Mouse (Mus musculus): ENCODE measurements around the gene Ppm1j. TPM values are rescaled to one million over a fixed set of nuclear protein-coding genes. Genes with fewer than 3 reads are reported as not detected.
"Not testable (repeated sequence)": the region's sequence is repeated elsewhere in the genome, so short reads cannot be mapped to it uniquely, and the experiment has no call there.

Ppm1j gene
- 0.30 and 0.77 TPM in 2 replicates for polyA plus RNA-seq (2015; fragmentation: Nextera tagmentation; extraction: Ambion mirVana)

DNA sequence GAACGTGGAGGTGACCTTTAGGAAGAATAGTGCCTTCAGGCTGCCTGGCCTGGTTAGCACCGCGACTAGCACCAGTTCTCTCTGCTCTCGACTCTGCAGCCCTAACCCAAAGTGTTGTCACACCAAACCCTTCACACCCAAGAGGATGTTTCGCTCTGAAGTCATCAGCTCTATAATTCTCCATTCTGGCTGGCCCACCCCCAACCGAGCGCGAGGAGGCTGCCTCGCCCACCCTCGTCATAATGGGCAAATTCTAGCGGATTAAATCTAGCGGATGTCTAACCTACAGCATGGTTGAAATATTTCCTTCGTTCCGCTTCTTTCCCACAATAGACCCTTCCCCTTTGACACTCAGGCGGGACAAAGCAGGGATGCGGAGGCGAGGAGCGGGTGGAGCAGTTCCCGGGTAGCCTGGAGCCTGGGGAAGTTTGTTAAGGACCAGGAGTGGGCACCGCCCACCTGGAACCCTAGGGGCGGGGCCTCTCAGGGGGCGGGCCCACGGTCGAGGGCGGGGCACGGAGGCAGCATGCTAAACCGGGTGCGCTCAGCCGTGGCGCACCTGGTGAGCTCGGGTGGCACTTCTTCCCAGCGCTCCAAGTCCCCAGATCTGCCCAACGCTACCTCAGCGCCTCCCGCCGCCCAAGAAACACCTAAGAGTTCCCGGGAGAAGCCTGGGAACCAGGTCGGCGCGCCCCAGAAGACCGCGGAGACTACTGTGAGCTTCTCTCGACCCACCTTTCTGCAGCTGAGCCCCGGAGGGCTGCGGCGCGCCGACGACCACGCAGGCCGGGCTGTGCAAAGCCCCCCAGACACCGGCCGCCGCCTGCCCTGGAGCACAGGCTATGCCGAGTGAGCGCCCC is at the start of gene Ppm1j:
Gene Ppm1j, plus strand, starts transcription at position 496 of the 860 bp plus-strand sequence.
- Histone ChIP-seq H3K4me1 (replicated peaks) (peaks cover 20% of the 10 kb centered on the region), H3K27ac (no peak within 1 kb of the TSS), H3K4me3 (replicated peaks) (peak within 1 kb of the TSS; percentile 46), H3K9me3 (no peaks in the 10 kb centered on the region), H3K36me3 (no peaks in the 10 kb centered on the region), H3K27me3 (peaks cover 100% of the 10 kb centered on the region), H3K9ac (replicated peaks) (peak within 1 kb of the TSS; percentile 61), H3K4me2 (replicated peaks) (peak within 1 kb of the TSS; percentile 77)
- peak; percentile 35 for ATAC-seq
- WGBS: 1% methylated on average over 56 of the region's 56 CpGs

DNA sequence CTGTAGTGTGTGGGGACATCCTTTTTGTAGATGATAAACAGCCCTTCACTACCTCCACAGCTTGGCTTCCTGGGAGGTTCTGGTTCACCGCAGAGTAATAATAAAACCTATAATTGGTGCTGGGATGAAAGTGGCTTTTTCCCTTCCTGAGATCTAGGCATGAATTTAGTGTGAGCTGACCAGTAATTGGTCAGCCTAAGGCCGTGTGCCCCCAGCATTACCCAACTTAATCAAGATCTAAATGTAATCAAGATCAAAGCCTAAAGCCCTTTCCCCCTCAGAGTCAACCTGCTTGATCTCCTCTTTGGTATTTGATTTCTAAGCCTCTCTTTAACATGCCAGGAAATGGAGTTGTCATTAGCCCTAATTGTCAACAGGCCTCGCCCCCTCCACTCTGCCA is 47.9 kb upstream of the Ppm1j start:
- ATAC-seq: no peak
- Histone ChIP-seq H3K4me2 (replicated peaks) (no peak overlapping the region), H3K4me1 (replicated peaks) (no peaks in the 10 kb centered on the region), H3K9me3 (no peaks in the 10 kb centered on the region), H3K36me3 (no peaks in the 10 kb centered on the region), H3K4me3 (replicated peaks) (no peak overlapping the region), H3K27me3 (no peaks in the 10 kb centered on the region), H3K27ac (no peak overlapping the region), H3K9ac (replicated peaks) (no peak overlapping the region)
- 61% methylated on average over 3 of the region's 3 CpGs for WGBS

DNA sequence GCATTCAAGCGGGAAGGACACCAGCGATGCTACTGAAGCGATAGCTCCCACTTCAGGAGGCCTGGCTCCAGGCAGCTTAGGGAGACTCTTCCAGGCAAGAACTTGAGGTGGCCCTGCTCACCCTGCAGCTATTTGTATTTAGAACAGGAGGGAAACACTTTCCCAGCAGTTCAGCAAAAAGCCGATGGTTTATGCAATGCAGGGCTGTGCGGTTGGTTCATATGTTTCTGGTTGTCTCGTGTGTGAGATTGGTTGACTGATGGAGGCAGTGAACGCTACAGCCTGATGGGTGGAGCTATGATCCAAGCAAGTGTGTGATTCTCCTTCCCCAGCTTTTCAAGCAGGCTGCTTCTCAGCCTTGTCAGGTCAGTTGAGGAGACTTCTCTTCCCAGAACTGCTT is 46.2 kb upstream of the Ppm1j start:
- ATAC-seq: no peak
- 72% methylated on average over 7 of the region's 7 CpGs for WGBS

DNA sequence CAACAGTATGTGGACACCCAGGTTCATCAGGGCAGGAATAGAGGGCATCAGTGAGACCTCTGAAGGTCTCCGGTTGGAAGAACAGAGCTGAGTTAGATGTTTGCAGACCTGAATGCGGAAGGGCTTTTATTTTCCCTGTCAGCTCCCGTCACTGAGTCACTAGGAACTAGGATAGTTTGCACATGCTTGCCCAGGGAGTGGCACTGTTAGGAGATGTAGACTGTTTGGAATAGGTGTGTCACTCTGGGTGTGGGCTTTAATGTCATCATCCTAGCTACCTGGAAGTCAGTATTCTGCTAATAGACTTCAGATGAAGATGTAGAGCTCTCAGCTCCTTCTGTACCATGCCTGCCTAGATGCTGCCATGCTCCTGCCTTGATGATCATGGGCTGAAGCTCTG is 38.9 kb upstream of the Ppm1j start:
- Histone ChIP-seq H3K4me1 (replicated peaks) (no peaks in the 10 kb centered on the region), H3K27ac (no peak overlapping the region), H3K4me2 (replicated peaks) (no peak overlapping the region), H3K9ac (replicated peaks) (no peak overlapping the region), H3K27me3 (no peaks in the 10 kb centered on the region), H3K9me3 (no peaks in the 10 kb centered on the region), H3K4me3 (replicated peaks) (no peak overlapping the region), H3K36me3 (no peaks in the 10 kb centered on the region)
- WGBS: 98% methylated on average over 3 of the region's 3 CpGs
- no peak for ATAC-seq

More for the DNA sequence above, 46.2 kb upstream of the Ppm1j start:
- H3K4me1 ChIP-seq (replicated peaks): no peaks in the 10 kb centered on the region
- no peak overlapping the region for H3K27ac ChIP-seq
- no peaks in the 10 kb centered on the region for H3K9me3 ChIP-seq
- H3K27me3 ChIP-seq: no peaks in the 10 kb centered on the region
- no peak overlapping the region for H3K4me2 ChIP-seq (replicated peaks)
- H3K4me3 ChIP-seq (replicated peaks): no peak overlapping the region
- H3K36me3 ChIP-seq: no peaks in the 10 kb centered on the region
- H3K9ac ChIP-seq (replicated peaks): no peak overlapping the region

GRCm38 (mm10) chr3:104743161-104743560 is 37.7 kb upstream of the Ppm1j start:
- no peak overlapping the region for H3K9ac ChIP-seq (replicated peaks)
- H3K4me2 ChIP-seq (replicated peaks): no peak overlapping the region
- H3K4me1 ChIP-seq (replicated peaks): no peaks in the 10 kb centered on the region
- ATAC-seq: no peak
- no peak overlapping the region for H3K4me3 ChIP-seq (replicated peaks)
- no peaks in the 10 kb centered on the region for H3K27me3 ChIP-seq
- H3K36me3 ChIP-seq: no peaks in the 10 kb centered on the region
- no peaks in the 10 kb centered on the region for H3K9me3 ChIP-seq
- H3K27ac ChIP-seq: no peak overlapping the region
- WGBS: 22% methylated on average over 1 of the region's 1 CpGs

DNA sequence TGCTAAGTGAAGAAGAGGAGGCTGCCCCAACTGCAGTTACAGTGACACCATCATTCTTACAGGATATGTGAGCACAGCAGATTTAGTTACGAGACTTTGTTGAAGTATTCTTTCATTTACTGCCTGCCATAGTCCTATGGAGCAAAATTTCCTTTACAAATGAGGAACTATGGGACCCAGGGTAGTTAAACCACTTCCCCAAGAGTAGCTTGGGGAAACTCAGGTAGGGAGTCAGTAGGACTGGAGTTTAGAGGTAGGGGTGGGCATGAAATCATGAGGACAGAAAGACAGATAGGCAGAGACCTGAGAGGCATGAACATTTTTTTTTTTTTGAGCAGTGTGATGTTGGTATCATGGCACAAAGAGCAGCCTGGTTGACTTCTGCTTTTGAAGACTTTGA is 37.0 kb upstream of the Ppm1j start:
- Histone ChIP-seq H3K36me3 (no peaks in the 10 kb centered on the region), H3K4me3 (replicated peaks) (no peak overlapping the region), H3K4me1 (replicated peaks) (no peaks in the 10 kb centered on the region), H3K9ac (replicated peaks) (no peak overlapping the region), H3K27me3 (no peaks in the 10 kb centered on the region), H3K9me3 (no peaks in the 10 kb centered on the region), H3K4me2 (replicated peaks) (no peak overlapping the region), H3K27ac (no peak overlapping the region)
- ATAC-seq: no peak
- WGBS: 84% methylated on average over 1 of the region's 1 CpGs

- H3K27me3 ChIP-seq; H3K36me3 ChIP-seq; ATAC-seq; H3K4me3 ChIP-seq (replicated peaks); H3K4me2 ChIP-seq (replicated peaks); H3K4me1 ChIP-seq (replicated peaks); H3K27ac ChIP-seq; H3K9ac ChIP-seq (replicated peaks); H3K9me3 ChIP-seq: not testable (repeated sequence)
- WGBS: 15% methylated on average over 20 of the region's 25 CpGs
Measured at GRCm38 (mm10) chr3:104752845-104753244, 28.0 kb upstream of the Ppm1j start.

- H3K4me3 ChIP-seq (replicated peaks): peak overlapping the region; percentile 35
- H3K9me3 ChIP-seq: no peaks in the 10 kb centered on the region
- no peak overlapping the region for H3K27ac ChIP-seq
- ATAC-seq: peak; percentile 88
- H3K36me3 ChIP-seq: no peaks in the 10 kb centered on the region
- WGBS: 2% methylated on average over 27 of the region's 27 CpGs
- peak overlapping the region; percentile 58 for H3K4me2 ChIP-seq (replicated peaks)
- peaks cover 15% of the 10 kb centered on the region for H3K4me1 ChIP-seq (replicated peaks)
- H3K27me3 ChIP-seq: peaks cover 20% of the 10 kb centered on the region
- H3K9ac ChIP-seq (replicated peaks): peak overlapping the region; percentile 57
Measured at GRCm38 (mm10) chr3:104758406-104758805, 22.4 kb upstream of the Ppm1j start.

- H3K27me3 ChIP-seq: peaks cover 20% of the 10 kb centered on the region
- H3K4me3 ChIP-seq (replicated peaks): peak overlapping the region; percentile 35
- H3K36me3 ChIP-seq: no peaks in the 10 kb centered on the region
- H3K4me2 ChIP-seq (replicated peaks): peak overlapping the region; percentile 58
- WGBS: 9% methylated on average over 5 of the region's 5 CpGs
- H3K9ac ChIP-seq (replicated peaks): peak overlapping the region; percentile 57; the same call in 1 of the 2 replicates
- no peak overlapping the region for H3K27ac ChIP-seq
- ATAC-seq: peak; percentile 2; the same call in 1 of the 2 replicates
- peaks cover 15% of the 10 kb centered on the region for H3K4me1 ChIP-seq (replicated peaks)
- H3K9me3 ChIP-seq: no peaks in the 10 kb centered on the region
Measured at GRCm38 (mm10) chr3:104758869-104759268, 22.0 kb upstream of the Ppm1j start.

- not testable (repeated sequence) for H3K4me3 ChIP-seq (replicated peaks); H3K9ac ChIP-seq (replicated peaks); H3K9me3 ChIP-seq; H3K4me1 ChIP-seq (replicated peaks); H3K36me3 ChIP-seq; H3K4me2 ChIP-seq (replicated peaks); H3K27ac ChIP-seq; ATAC-seq
- 18% methylated on average over 20 of the region's 20 CpGs for WGBS
- H3K27me3 ChIP-seq: peaks cover 21% of the 10 kb centered on the region
Measured at GRCm38 (mm10) chr3:104762103-104762863, 18.6 kb upstream of the Ppm1j start.

DNA sequence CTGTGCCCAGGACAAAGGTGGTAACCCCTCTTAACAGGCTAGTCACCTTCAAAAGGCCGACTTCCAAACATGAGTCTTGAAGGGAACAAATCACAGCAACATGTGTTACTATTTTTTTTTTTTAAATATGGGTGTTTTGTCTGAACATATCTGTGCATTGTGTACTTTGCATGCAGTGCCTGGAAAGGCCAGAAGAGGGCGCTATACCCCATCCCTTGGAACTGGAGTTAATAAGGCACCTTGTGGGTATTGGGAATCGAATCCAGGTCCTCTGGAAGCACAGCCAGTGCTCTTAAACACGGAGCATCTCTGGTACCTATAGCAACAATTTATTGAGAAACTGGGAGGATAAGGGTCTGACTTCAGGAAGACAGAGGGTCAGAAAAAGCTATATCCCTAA is 15.8 kb upstream of the Ppm1j start:
- ATAC-seq: no peak
- H3K9me3 ChIP-seq: no peaks in the 10 kb centered on the region
- H3K4me2 ChIP-seq (replicated peaks): no peak overlapping the region
- H3K4me3 ChIP-seq (replicated peaks): no peak overlapping the region
- no peaks in the 10 kb centered on the region for H3K36me3 ChIP-seq
- peaks cover 11% of the 10 kb centered on the region for H3K27me3 ChIP-seq
- 0 out of 2 replicates have a peak, but pooled peaks cover 3% of the 10 kb centered on the region for H3K4me1 ChIP-seq (replicated peaks)
- 28% methylated on average over 4 of the region's 4 CpGs for WGBS
- H3K27ac ChIP-seq: no peak overlapping the region
- H3K9ac ChIP-seq (replicated peaks): no peak overlapping the region

- no peak overlapping the region for H3K9ac ChIP-seq (replicated peaks)
- no peak for ATAC-seq
- no peaks in the 10 kb centered on the region for H3K9me3 ChIP-seq
- no peak overlapping the region for H3K4me3 ChIP-seq (replicated peaks)
- H3K36me3 ChIP-seq: no peaks in the 10 kb centered on the region
- WGBS: 65% methylated on average over 2 of the region's 2 CpGs
- no peak overlapping the region for H3K27ac ChIP-seq
- no peaks in the 10 kb centered on the region for H3K4me1 ChIP-seq (replicated peaks)
- peaks cover 7% of the 10 kb centered on the region for H3K27me3 ChIP-seq
- H3K4me2 ChIP-seq (replicated peaks): no peak overlapping the region
Measured at GRCm38 (mm10) chr3:104767141-104767540, 13.7 kb upstream of the Ppm1j start.
